ENCODE assay signal across 8 mouse cellular contexts in the genomic region with DNA sequence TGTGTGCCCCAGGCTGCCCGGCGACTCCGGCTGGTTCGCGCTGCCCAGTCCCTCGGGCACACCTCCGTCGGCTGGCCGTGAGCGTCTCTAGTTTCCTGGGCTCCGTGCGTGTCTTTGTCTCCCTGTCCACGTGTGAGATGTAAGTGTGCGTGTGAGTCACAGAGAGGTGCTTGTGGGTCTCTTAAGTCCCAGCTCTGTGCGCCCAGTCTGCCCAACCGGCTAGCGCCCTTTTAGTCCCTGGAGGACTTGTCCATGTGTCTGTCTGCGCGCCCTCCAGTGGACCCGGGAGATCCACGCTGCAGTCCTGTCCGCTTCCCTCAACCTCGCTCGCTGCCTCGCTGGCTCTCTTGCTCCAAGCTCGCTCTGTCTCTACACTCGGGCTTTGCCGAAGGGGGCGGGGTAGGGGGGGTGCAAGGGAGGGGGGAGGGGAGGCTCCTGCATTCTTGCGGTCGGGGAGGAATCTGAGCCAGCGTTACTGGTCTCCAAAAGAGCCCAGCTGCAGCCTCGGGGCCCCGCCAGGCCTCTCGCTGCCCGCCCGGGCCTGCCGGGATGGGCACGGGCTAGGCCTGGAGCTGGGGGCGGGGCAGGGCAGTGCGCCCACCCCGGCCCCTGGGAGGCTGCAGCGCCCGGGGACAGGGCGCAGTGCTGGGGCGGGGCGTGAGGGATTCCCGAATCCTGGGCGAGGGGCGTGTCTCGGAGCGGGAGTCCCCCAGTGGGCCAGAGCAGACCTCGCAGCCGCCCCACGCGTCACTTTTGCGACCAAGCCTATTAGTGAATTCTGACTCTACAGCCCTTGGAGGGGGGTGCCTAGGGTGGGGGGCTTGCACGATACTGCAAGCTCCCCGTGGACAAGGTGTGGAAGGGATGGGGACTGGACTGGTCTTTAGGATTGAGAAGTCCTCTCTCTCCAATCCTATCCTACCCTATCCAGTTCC. TPM values are rescaled to one million over a fixed set of nuclear protein-coding genes. Genes with fewer than 3 reads are reported as not detected.
A peak's percentile ranks its signal among the peaks of the same experiment; 100 is the strongest.
DNase-seq lines count a peak whose midpoint lies in the region; ATAC-seq and TF ChIP-seq lines count a peak whose summit lies in the region.

No protein-coding gene starts in this region.

- H3K9me3 ChIP-seq in ES-E14 (ENCODE audit: control insufficient read depth, insufficient read depth, low read depth, low read length) = no peaks in the 10 kb centered on the region
- H3K9me3 ChIP-seq in neural tube, embryonic 13.5 days = no peaks in the 10 kb centered on the region

- peak overlapping the region; percentile 64 to 67 for H3K4me3 ChIP-seq in ES-E14 (ENCODE audit: insufficient read depth in 1 of 2, low read depth in 1 of 2, low read length in 2 of 2, poor library complexity in 1 of 2, severe bottlenecking in 1 of 2)
- peak overlapping the region; percentile 54 for H3K4me3 ChIP-seq in heart, adult 2 months
- H3K4me3 ChIP-seq in kidney, adult 2 months (ENCODE audit: insufficient read depth, low read depth, low read length) = peak overlapping the region; percentile 26; the same call in 1 of the 2 replicates
- peak overlapping the region; percentile 42 for H3K4me3 ChIP-seq in neural tube, embryonic 13.5 days

- no peaks in the 10 kb centered on the region for H3K79me2 ChIP-seq in heart, adult 2 months (replicated peaks; ENCODE audit: control insufficient read depth, insufficient read depth, low read length)

- peak; percentile 70 for TF ChIP-seq CTCF in heart, adult 2 months (IDR thresholded peaks at IDR 0.05)
- TF ChIP-seq CTCF in kidney, adult 2 months (conservative IDR thresholded peaks at IDR 0.05; ENCODE audit: insufficient read depth, insufficient read length, low read depth, low read length) = peak; percentile 65

- H3K36me3 ChIP-seq in ES-E14 (ENCODE audit: control insufficient read depth, insufficient read depth, low read length, poor library complexity, severe bottlenecking) = no peaks in the 10 kb centered on the region
- peaks cover 2% of the 10 kb centered on the region for H3K36me3 ChIP-seq in heart, adult 2 months (ENCODE audit: control insufficient read depth, insufficient read depth, low read length)
- no peaks in the 10 kb centered on the region for H3K36me3 ChIP-seq in kidney, adult 2 months (ENCODE audit: control insufficient read depth, insufficient read depth, low read length)
- peaks cover 9% of the 10 kb centered on the region for H3K36me3 ChIP-seq in neural tube, embryonic 13.5 days

- no peak overlapping the region for H3K27ac ChIP-seq in ES-E14 (ENCODE audit: insufficient read depth, low read depth, low read length, poor library complexity, severe bottlenecking)
- peak overlapping the region; percentile 80 for H3K27ac ChIP-seq in heart, adult 2 months
- peak overlapping the region; percentile 40; the same call in 1 of the 2 replicates for H3K27ac ChIP-seq in kidney, adult 2 months (ENCODE audit: insufficient read depth, low read depth, low read length)
- peak overlapping the region; percentile 95 for H3K27ac ChIP-seq in neural tube, embryonic 13.5 days (replicated peaks)

- peak; percentile 97 for DNase-seq in 3134 (ENCODE audit: extremely low read depth, insufficient read length, low spot score)
- no peak for DNase-seq in ES-E14 (ENCODE audit: low read depth, low spot score)
- peak; percentile 84 for DNase-seq in embryo, embryonic 10 days (ENCODE audit: low spot score)
- peak; percentile 80 to 85 for DNase-seq in heart, adult 2 months
- DNase-seq in kidney, adult 2 months = peak; percentile 87
- DNase-seq in lung, adult 18-20 months = peak; percentile 90 to 93
- peak; percentile 83 to 85 for DNase-seq in urinary bladder, postnatal 4 days (ENCODE audit: low spot score in 2 of 2)

- H3K9ac ChIP-seq in ES-E14 (ENCODE audit: insufficient read depth, low read depth, low read length, poor library complexity, severe bottlenecking) = peak overlapping the region; percentile 61
- H3K9ac ChIP-seq in heart, adult 2 months (ENCODE audit: low read depth, low read length) = peak overlapping the region; percentile 83
- peak overlapping the region; percentile 77 for H3K9ac ChIP-seq in neural tube, embryonic 13.5 days

- intact Hi-C loops in heart, adult 2 months (cut with DNase I) = loop anchor here (1.0 kb wide), 1 partner anchor 11 kb away; no protein-coding TSS in a partner anchor

- no peak for TF ChIP-seq EP300 in heart, adult 2 months (IDR thresholded peaks at IDR 0.05; ENCODE audit: insufficient read depth, low read depth, low read length)

- 3% methylated on average over 58 of the region's 59 CpGs for WGBS in heart, adult 2 months
- WGBS in kidney, adult 2 months = 7% methylated on average over 59 of the region's 59 CpGs
- under 1% methylated on average over 59 of the region's 59 CpGs for WGBS in neural tube, embryonic 13.5 days

- no peaks in the 10 kb centered on the region for H3K27me3 ChIP-seq in heart, adult 2 months (ENCODE audit: control insufficient read depth, insufficient read depth, low read length)
- H3K27me3 ChIP-seq in kidney, adult 2 months (replicated peaks; ENCODE audit: control insufficient read depth, insufficient read depth, low read length) = no peaks in the 10 kb centered on the region
- H3K27me3 ChIP-seq in neural tube, embryonic 13.5 days = no peaks in the 10 kb centered on the region

- peak; percentile 79 for ATAC-seq in neural tube, embryonic 13.5 days (ENCODE audit: low read depth)

- peak overlapping the region; percentile 73 for H3K4me2 ChIP-seq in neural tube, embryonic 13.5 days

- in situ Hi-C loops in ES-E14 (cut with MboI; ENCODE audit: low sequenced_read_pairs in 2 of 2, unreplicated experiment in 2 of 2) = no loop called here

- TF ChIP-seq POLR2A in heart, adult 2 months (IDR thresholded peaks at IDR 0.05; ENCODE audit: insufficient read depth, low read depth, low read length) = peak; percentile 37; the same call in 1 of the 2 replicates
- no peak for TF ChIP-seq POLR2A in kidney, adult 2 months (IDR thresholded peaks at IDR 0.05; ENCODE audit: low read depth, low read length)

- H3K4me1 ChIP-seq in ES-E14 (ENCODE audit: control insufficient read depth in 2 of 2, insufficient read depth in 2 of 2, low read length in 2 of 2, poor library complexity in 1 of 2) = peaks cover 0 to 67% of the 10 kb centered on the region in 2 experiments; a peak in 2 of 4 replicates
- peaks cover 31% of the 10 kb centered on the region for H3K4me1 ChIP-seq in heart, adult 2 months (ENCODE audit: control insufficient read depth, insufficient read depth, low read length)
- peaks cover 37% of the 10 kb centered on the region for H3K4me1 ChIP-seq in kidney, adult 2 months (ENCODE audit: control insufficient read depth, insufficient read depth, low read length)
- peaks cover 88% of the 10 kb centered on the region for H3K4me1 ChIP-seq in neural tube, embryonic 13.5 days (replicated peaks)

TF ChIP-seq in ES-E14, 5 proteins besides CTCF, POLR2A, EP300 and RAD21:
- TF ChIP-seq HCFC1 (IDR thresholded peaks at IDR 0.05; ENCODE audit: borderline replicate concordance, insufficient read depth, low read length) (no peak), CHD2 (IDR thresholded peaks at IDR 0.05; ENCODE audit: low read depth, low read length) (no peak), ZC3H11A (IDR thresholded peaks at IDR 0.05; ENCODE audit: borderline replicate concordance, low read depth, low read length) (no peak), ZNF384 (IDR thresholded peaks at IDR 0.05; ENCODE audit: low read depth, low read length) (no peak), MAFK (IDR thresholded peaks at IDR 0.05; ENCODE audit: insufficient read depth, low read depth, low read length) (no peak)

RNA-seq across cellular contexts. Expression of a gene that starts 16.1 kb away (rescaled TPM):
- total RNA-seq in ES-E14 (2012; rRNA removed) = 4.9 and 6.7 TPM in 2 replicates
- total RNA-seq in heart, adult 2 months (2021) = 10 to 100 TPM; 44.5 to 58.7 TPM
- polyA plus RNA-seq in heart, adult 2 months (2012; rRNA removed) = 15.3 and 21.5 TPM in 2 replicates
- polyA plus RNA-seq in kidney, adult 2 months (2012; rRNA removed) = 23.1 and 25.1 TPM in 2 replicates
- 9.4 and 9.6 TPM in 2 replicates for polyA plus RNA-seq in neural tube, embryonic 13.5 days (2015; fragmentation: Nextera tagmentation; extraction: Ambion mirVana)

RNA-seq across cellular contexts. Expression of a gene that starts 43.9 kb away (rescaled TPM):
- total RNA-seq in ES-E14 (2012; rRNA removed) = 0.31 and 1.1 TPM in 2 replicates
- not detected for total RNA-seq in heart, adult 2 months (2021)
- polyA plus RNA-seq in heart, adult 2 months (2012; rRNA removed) = 0.47 and 0.53 TPM in 2 replicates
- 9.0 and 11.6 TPM in 2 replicates for polyA plus RNA-seq in kidney, adult 2 months (2012; rRNA removed)
- polyA plus RNA-seq in neural tube, embryonic 13.5 days (2015; fragmentation: Nextera tagmentation; extraction: Ambion mirVana) = not detected in 2 replicates

RNA-seq across cellular contexts. Expression of a gene that starts 57.8 kb away (rescaled TPM):
- total RNA-seq in ES-E14 (2012; rRNA removed) = 0.79 and 1.9 TPM in 2 replicates
- not detected for total RNA-seq in heart, adult 2 months (2021)
- polyA plus RNA-seq in heart, adult 2 months (2012; rRNA removed) = not detected in 2 replicates
- not detected in 2 replicates for polyA plus RNA-seq in kidney, adult 2 months (2012; rRNA removed)
- polyA plus RNA-seq in neural tube, embryonic 13.5 days (2015; fragmentation: Nextera tagmentation; extraction: Ambion mirVana) = not detected in 2 replicates
